Mouse (Mus musculus) bone marrow, adult 2 months (tissue): ENCODE measurements around the gene Prtg.

Experiments used
- CTCF ChIP-seq: fragments of 200-500 bp; IDR thresholded peaks from 2 replicates; pipeline ENCODE4 v1.5.1; 2011; ENCODE audit warnings: low read length, control low read depth; ENCODE audit not compliant: control insufficient read depth, insufficient read depth
- POLR2A ChIP-seq: fragments of 200-500 bp; IDR thresholded peaks from 2 replicates; pipeline ENCODE4 v1.6.1; 2011; ENCODE audit warnings: low read depth, mild to moderate bottlenecking, control low read depth, low read length, borderline replicate concordance; ENCODE audit not compliant: control insufficient read depth

DNA sequence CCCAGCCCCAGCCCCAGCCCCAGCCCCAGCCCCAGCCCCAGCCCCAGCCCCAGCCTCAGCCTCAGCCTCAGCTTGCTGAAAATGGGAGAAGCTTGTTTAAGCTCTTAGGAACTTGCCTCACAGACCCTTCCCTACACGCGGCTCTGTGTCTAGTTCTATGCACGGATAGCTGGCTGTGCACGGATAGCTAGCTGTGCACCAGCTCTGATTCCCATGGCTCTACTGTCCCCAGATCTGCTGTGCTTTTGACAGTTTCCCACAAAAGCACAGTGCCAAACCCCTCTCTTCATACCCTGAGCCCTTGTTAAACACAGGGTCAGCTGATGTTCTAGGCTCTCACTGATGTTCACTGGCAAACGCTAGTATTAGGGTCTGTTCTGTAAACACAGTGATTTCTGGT is 86.1 kb downstream of the Prtg start:
- TF ChIP-seq CTCF: no peak
- TF ChIP-seq POLR2A: no peak
